Mouse (Mus musculus): Measurements from ENCODE around the gene Otulinl.
"Not testable (repeated sequence)": the region's sequence is repeated elsewhere in the genome, so short reads cannot be mapped to it uniquely, and the experiment has no call there.

The Otulinl gene

DNA sequence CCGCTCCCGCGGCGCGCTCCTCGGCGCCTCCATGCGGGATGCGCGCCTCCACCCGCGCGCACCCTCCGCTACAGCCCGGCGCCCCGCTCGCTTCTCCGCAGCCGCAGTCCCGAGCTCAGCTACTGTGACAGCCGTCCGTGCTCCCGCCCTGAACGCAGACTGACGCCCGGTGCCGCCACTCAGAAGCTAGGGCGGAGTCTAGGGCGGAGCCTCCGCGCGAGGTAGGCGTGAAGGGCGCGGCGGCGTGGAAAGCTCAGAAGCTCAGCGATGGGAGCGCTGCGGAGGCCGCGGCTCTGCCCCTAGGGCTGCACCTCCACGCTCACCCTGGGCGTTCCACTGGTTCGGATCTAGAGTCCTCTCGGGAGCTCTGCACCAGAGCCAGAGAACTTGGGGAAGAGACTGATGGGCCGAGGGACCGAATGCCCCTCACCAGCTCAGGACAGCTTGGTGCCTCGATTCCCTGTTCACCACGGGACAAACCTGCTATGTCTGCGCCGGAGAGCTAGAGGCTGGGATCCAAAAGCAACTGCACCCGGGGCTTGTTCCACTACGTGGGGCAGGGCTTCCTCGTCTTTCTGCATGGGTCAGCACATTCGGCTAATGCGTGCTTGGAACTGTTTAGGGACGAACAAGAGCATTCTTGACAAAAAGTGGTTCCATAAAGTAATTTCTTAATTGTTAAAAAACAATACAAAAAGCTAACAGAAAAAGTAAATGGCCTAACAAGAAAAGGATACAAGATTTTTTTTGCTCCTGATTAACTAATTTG lies at the start of gene Otulinl:
Gene Otulinl, minus strand, starts transcription at position 161 of the 769 bp plus-strand sequence.
- DNase-seq, result peak; percentile 97 to 98

DNA sequence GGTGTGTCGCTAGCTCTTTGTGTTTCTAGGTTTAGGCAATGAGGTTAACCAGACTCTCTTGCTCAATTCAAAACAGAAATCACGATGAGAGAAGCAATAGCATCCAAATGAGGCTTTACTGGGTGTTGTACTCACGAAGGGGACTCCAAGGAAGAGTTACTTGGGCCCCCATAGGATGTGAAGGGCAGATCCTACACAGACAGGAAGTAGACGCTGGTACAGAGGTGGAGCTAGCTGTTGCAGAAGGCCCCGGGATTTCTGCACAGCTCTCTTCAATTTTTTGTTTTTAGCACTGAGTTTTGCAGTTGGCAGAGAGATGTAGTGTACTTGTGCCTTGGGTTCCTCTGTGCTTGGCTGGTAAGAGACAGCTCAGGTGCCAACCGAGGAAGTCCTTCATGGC lies 44.8 kb upstream of the Otulinl start:
- no peak for DNase-seq

DNA sequence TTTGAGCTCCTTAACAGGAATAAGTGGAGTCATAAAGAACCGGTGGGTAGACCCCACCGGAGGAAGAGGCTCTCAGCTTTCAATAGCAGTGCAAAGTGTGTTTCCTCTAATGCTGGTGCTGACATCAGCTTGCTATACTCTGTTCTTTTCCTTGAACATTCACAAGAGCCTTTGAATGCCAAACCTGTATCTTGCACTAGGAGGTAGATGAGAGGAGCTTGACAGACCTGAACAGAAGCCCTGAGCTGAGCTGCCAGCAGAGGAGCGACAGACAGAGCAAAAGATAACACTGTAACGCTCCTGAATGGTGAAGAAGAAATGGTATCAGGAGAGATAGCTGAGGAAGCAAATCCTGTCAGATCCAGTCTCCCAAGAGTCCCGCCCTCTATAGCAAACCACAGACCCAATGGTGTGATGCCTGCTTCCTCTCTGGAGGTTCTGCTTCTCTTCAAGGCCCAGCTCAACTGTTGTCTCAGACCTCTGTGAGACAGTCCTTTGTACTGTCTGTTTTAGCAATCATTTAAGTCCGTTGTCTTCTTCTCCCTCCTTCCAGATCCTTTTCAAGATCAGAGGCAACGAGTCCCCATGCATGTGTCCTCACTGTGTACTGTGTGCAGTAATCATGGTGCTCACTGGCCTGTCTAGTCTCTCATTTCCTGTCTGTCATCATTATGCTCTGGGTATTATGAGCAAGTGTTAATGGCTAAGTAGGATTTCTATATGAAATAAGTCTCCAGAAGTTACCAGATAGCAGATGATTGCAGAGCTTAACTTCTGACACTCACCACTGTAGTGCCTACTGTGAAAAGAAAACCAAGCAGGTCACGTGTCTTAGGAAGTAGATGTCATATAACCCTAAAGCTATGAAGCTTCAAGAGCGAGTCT lies 43.7 kb upstream of the Otulinl start:
- no peak for DNase-seq

DNA sequence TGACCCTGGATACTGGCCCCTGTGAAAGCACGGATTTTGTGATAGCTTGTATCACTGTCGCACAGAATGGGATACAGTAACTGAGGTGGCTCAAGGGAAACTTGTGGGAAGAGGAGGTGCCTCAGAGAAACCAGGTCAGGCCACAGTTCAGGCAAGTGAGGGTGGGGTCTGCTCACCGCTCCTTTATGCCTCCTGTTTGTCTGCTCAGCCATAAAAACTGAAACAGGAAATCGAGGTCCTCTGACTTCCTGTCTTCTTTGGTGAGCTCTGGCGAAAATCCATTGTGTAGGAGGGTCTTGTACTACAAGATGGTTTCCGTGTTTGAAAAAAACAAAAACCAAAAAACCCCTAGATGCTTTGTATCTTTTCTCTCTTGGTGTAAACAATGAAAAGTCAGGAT lies 42.9 kb upstream of the Otulinl start:
- no peak for DNase-seq

DNA sequence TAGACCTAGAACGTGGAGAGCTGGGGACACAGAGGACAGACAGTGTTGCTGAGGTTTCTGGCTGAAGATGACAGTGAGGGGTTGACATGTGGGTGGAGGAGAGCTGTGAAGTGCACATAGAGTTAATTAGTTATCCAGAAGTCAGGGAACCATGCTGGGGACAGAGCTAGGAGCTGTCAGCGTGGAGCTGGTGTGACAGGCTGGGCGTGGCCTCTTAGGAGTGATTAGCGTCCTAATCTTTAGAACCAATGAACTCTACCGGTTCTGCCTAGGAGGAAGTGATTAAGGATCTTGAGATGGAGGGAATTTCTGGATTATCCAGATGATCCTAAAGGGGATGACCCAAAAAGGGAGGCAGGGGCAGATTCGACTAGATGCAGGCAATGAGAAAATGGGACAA lies 42.4 kb upstream of the Otulinl start:
- no peak for DNase-seq

DNA sequence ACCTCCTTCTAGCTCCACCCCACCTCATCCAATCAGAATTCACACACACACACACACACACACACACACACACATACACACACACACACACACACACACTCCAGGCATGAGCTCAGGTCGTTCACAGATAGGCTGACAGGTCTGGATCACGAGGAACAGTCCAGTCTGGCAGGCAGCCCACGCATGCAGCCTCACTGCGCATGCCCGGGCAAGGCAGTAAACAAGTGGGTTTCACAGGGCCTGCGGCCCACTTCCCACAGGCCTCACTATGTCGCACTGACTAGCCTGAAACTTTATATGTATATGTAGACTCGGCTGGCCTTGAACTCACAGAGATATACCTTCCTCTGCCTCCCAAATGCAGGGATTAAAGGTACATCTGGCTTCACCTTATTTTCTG lies 38.9 kb upstream of the Otulinl start:
- DNase-seq, result not testable (repeated sequence)

DNA sequence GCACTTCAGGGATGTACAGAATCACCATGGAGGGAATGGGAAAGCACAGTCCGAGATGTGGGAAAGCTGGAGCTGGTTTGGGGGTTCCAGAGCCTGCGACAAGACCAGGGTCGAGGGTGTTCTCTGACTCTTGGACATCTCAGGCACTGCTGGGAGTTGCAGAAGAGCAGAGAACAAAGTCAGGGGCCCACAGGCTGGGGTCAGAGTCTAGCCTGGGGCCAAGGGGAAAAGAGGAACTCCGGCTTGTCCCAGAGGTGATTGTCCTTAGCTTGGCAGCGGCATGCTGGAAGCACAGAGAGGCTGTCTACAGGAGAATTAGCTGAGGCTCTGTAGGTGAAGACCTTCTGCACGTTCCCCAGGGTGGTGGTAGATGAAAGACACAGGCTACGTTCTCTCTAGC lies 37.3 kb upstream of the Otulinl start:
- DNase-seq, result no peak

DNA sequence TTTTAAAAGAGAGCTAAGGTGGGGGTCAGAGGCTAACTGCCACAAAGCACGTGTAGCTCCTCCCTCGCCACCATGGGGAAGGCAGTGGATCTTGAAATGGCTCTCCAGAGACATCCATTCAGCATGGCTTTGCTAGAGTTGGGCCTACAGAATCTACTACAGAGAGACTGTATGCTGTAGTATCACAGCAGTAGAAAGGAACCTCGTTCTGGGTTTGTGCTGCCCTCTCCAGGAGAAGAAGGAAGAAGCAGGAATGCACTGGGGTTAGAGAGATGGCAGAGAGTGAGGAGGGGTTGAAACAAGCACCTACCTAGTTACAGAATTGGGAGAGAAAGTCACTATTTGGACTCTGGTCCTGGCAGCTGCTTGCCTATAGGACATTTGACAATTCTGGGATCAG lies 34.0 kb upstream of the Otulinl start:
- peak in 1 of 2 experiments; percentile 26 for DNase-seq

DNA sequence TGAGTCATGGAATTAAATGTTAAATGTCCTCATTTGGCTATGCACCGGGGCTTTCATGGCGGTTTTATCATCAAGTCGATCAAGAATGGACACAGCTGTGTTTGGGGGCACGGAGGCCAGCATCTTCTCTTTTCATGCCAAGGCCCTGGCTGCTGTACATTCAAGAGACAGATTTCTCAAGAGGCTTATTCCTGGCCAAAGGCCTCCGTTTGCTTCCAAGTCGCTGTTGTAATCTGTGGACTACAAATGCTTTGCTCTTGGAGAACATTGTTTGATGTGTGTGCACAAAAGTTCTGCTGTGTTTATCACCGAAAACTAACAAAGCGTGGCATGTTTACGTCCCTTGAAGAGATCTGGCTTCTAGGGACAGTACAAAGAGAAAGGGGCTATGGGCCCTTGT lies 29.3 kb upstream of the Otulinl start:
- DNase-seq, result no peak

DNA sequence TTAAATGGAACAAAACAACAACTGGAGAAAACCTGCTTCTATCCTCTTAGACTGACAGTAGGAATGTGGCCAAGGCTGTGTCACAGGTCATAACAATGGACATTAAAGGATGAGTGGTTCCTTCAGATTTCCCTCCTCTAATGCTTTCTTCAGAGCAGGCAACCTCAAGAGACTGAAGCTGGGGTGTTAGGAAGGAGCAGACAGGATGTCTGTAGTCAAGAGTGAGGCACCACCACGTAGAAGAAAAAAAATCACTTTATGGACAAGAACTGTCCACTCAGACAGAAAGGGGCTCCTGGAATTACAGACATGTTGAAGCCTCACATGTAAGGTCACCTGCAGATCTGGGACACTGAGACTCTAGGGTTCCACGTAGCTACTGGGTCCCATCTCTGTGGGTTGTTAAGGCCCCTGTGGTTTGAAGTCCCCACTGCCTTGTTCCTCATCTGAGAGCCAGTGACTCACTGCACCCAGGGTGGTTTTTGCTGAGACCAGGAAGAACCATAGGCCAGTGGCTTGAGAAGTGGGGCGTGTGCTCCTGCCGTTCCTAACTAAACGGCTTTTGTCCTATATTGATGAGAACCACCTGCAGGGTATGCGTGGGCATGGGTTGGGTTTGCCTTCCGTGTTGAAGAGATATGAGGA lies 27.7 kb upstream of the Otulinl start:
- DNase-seq, result no peak

DNA sequence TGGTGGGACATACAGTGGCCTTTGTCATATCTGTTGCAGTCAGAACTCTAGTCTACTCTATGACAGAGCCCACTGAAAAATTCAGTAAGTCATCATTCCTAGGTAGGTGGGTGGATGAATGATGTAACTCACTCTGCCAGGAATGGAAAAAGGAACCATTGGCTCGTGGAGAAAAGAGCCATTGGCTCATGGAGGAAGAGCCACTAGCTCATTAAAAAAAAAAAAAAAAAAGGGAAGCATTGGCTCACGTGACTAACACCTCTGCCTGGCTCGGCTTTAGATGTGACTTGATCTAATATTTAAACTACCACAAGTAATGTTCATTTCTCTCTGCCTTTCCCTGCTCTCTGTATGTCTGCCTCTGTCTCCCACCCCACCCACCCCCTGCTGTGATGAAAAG lies 27.1 kb upstream of the Otulinl start:
- DNase-seq, result no peak

DNA sequence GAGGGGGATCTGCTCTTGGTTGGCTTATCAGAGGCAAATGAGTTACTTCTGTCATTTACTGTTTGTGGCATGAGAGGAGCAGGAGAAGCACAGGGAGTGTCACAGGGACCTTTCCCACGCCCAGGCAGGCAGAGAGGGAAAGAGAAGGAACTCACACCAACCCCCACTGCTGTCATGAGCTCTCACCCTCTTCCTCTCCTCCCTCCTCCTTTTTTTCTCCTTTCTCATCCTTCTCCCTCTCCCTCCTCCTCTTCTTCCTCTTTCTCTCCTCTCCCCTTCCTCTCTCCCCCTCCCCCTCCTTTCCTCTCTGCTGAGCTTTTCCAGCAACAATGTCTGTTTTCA lies 21.6 kb upstream of the Otulinl start:
- no peak for DNase-seq

DNA sequence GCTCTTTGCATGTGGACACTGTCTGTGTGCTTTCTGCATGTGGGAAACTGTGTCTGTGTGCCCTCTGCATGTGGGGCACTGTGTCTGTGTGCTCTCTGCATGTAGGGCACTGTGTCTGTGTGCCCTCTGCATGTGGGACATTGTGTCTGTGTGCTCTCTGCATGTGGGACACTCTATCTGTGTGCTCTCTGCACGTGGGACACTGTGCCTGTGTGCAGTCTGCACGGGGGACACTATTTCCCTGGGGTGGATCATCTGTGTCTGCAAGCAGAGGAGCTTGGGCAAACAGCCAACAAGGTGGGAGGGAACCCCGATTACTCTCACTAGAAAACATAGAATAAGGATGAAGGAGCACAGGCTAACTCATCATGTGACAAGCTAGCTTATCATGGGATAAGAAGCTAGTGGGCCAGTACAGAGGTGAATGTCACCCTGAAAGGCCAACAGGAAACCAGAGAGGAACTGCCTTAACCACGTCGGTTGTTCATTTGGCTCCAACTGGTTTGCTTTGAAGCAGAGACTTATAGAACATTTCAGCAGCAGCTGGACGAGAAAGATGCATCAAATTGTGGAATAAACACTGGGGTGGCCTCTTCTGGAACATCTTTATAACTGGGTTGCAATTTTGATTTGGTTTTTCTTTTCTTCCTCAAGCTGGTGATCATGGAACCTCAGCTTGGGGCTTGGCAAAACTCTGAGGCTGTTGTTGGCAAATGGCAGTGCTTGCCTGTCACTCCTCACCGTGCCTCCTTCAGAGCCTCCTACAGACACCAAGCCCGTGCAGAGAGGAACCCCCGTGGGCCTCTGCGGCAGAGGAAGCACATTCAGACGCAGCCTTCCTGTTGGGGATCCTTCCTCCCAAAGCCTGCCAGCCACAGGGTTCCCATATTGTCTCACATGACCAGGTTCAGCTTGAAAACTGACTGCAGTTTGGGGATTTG lies 20.9 kb upstream of the Otulinl start:
- DNase-seq, result no peak

DNA sequence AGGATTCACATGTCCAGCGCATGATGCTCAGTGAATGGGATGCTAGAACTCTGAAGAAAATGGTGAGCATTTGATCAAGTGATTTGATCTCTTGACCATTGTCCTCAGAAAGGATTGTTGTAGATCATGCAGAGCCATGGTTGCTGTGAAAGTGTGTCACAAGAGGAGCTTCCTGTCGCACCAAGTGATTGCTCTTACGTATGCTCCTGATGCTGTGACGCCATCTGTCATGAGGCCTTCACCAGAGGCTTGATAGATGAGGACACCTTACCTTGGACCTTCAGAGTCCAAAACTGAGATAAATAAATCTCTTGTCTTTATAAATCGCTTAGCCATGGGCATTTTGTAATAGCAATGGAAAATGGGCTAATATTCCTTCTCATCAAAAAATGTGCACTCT lies 16.3 kb upstream of the Otulinl start:
- DNase-seq, result no peak

DNA sequence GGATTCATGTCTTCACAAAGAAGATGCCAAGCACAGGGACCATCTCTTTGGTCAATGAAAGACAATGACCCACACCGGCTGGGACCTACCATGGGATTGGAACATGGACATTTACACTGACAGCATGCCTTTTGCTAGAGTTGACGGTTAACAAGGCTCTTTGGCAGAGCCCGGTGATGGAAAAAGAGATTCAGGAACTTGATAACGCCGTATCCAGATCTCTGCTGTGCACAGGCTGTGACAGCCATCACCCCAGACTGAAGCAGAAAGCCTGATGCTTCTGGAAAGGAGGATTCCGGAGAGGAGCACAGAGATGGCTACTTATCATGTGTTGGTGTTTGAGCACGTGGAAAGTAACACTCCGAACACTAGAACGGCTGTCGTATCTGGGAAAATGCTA lies 11.9 kb upstream of the Otulinl start:
- no peak for DNase-seq

DNA sequence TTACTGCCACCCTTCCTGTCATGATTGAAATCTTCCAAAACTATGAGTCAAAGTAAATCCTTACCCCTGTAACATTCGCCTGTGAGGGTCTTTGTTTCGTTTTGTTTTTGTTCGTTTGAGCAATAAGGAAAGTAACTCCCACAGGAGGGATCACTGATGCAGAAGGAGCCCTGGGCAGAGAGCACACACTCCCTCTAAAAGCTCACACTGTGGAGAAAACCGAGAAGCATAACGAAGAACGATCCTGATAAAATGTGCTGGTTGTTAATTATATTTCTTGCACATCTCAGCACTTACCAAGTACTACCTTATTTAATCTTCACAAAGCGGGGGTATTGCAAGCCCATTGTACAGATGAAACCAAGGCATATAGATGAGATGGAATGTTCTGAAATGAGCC lies 10.8 kb upstream of the Otulinl start:
- no peak for DNase-seq

DNA sequence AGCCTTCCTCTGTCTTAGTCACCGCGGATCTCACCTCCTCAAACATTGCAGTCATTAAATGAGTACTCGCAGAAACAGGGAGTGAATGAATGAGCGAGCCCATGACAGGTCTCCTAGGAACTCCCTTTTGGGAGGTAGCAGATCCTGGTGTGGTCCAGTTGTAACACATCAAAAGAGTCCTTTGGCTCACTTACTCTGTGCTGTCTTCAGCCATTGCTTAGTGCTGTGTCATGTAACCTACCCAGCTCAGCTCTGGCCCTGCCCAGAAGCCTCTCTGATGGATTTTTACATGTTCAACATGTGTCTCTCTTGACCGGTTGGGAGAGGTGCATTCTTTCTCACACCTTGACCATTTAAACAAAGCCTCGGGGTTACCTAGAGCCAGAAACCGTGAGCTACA lies 9.8 kb upstream of the Otulinl start:
- DNase-seq, result no peak

DNA sequence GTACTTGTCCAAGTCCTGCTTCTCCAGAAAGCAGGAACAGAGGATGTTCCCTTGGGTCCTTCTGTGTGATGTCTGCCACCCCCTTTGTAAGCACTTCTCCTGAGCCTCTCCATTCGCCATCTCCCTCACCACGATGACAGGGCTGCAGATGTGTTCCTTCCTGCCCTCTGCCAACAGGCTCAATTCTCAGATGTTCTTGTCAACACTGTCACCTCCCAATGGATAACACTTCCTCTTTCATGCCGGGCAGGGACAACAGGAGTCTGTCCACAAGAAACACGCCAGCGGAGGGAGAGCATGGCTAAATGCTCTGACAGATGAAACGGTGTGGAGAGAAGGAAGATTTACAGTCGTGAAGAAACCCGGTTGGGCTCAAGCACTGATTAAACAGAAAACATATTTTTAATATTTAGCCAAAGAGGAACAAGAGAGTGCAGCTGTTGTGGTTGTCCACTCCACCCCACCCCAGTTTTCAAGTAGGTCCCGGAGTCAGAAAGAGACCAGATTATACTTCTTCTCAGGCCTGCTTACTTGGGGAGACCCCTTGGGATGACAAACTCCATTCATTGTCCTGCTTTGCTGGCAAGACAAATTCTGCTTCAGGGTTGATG lies 6.8 kb upstream of the Otulinl start:
- DNase-seq, result no peak

DNA sequence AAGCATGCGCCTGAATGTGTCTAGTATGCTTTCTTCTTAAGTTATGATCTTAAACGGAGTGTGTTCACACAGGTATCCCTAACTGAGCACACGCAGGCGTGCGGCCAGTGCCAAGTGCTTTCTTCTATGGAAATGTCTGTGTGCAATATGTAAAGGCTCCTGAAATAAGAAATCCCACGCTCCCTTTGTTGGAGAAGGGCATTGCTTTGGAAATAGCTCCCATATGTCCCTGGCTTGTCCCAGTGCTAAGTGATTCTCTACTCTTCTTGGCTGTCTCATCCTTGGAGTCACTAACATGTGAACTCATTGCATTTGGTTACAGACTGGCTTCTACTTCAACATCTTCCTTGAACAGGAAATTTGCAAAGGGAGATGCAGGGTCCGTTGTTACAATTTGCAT lies 3.4 kb upstream of the Otulinl start:
- DNase-seq, result no peak

DNA sequence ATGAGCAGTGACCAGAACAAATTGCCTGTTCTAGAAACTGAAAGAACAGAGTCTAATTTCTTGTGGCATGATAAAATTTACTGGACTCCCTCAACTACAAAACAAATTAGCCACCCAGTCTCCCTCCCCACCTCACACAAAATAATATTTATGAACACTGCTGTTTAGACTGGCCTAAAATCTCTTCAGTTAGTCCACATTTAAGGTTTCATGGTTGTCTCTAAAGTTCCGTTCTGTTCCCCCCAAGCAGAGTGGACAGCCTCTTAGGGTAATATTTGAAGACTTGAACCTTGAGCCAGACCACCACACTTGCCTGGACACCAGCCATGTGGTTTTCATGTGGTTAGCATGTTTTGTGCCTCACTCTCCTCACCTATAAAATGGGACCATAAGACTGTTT lies 1.8 kb upstream of the Otulinl start:
- no peak for DNase-seq

DNA sequence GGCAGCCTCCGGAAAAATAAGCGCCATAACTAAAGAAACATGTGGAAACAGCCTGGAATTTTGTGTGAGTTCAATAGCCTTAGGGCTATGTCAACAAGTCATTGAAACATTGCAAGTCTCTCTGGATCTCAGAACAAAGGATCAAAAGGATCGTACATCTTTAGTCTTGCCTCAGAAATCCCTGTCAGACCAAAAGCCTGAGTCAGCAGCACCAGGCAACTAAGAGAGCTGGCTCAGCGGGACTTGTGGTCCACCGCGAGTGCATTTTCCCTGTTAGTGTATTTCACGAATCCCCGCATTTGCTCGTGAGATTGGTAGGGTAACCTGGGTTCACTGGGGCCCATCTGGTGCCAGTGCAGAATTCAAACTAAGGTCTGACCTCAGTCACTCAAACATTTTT lies 1.2 kb upstream of the Otulinl start:
- DNase-seq, result no peak

DNA sequence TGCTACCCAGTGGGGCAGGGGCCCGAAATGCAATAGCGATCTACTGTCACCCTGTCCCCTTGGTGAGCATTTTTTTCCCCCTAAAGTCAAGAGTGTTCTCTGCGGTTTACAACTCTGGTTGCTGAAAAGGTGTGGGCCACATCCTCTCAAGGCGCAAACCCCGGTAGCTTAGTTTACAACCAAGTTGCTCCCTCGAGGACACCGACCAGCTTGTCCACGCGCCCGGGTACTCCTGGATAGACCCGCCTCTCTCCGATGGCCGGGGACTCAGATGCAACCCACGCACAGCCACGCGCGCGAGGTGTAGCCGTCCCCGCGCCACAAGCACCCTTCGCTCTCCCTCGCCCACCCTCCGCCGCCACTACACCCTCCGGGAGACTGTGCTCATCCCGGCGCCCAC lies 382 bp downstream of the Otulinl start:
- no peak for DNase-seq

Measured in cerebellum, postnatal 36 days (tissue).